Mouse (Mus musculus) ES-Bruce4 (cell line): ENCODE measurements around the gene Rundc3a. TPM values are rescaled to one million over a fixed set of nuclear protein-coding genes. Genes with fewer than 3 reads are reported as not detected.

Experiments
- H3K27ac ChIP-seq: 2 replicates; pipeline ENCODE4 v1.5.1; 2012; ENCODE audit warnings: low read length, inconsistent platforms; ENCODE audit not compliant: insufficient read depth
- H3K27me3 ChIP-seq: 2 replicates; pipeline ENCODE4 v1.6.1; 2012; ENCODE audit warnings: mild to moderate bottlenecking, low read length, inconsistent platforms; ENCODE audit not compliant: control insufficient read depth, poor library complexity, insufficient read depth, severe bottlenecking
- H3K36me3 ChIP-seq: 2 replicates; pipeline ENCODE4 v1.6.1; 2012; ENCODE audit warnings: inconsistent platforms, mild to moderate bottlenecking, low read length, moderate library complexity; ENCODE audit not compliant: control insufficient read depth, poor library complexity, insufficient read depth, severe bottlenecking
- H3K4me1 ChIP-seq: one replicate; pipeline ENCODE4 v1.8.1; 2011; ENCODE audit warnings: low read length; ENCODE audit not compliant: control insufficient read depth, insufficient read depth
- H3K4me3 ChIP-seq: 2 replicates; pipeline ENCODE4 v1.5.1; 2011; ENCODE audit warnings: low read depth, mild to moderate bottlenecking, low read length
- H3K9ac ChIP-seq: 2 replicates; pipeline ENCODE4 v1.6.1; 2012; ENCODE audit warnings: low read depth, mild to moderate bottlenecking, inconsistent platforms; ENCODE audit not compliant: poor library complexity, severe bottlenecking
- H3K9me3 ChIP-seq: replicated peaks from 2 replicates; pipeline ENCODE4 v1.6.1; 2012; ENCODE audit warnings: mild to moderate bottlenecking, low read length, inconsistent platforms; ENCODE audit not compliant: control insufficient read depth, poor library complexity, insufficient read depth, severe bottlenecking
- CTCF ChIP-seq: IDR thresholded peaks from one replicate; pipeline ENCODE4 v1.8.1; 2011; ENCODE audit warnings: low read depth, low read length
- EP300 ChIP-seq: IDR thresholded peaks from 2 replicates; pipeline ENCODE4 v1.6.1; 2011; ENCODE audit warnings: low read depth, low read length; ENCODE audit not compliant: insufficient read depth
- POLR2A ChIP-seq: IDR thresholded peaks from one replicate; pipeline ENCODE4 v1.8.1; 2011; ENCODE audit warnings: low read length; ENCODE audit not compliant: insufficient read depth
- polyA plus RNA-seq: library from polyadenylated mRNA; stranded (reverse); fragments of >200 nt; gene quantifications from 2 replicates; pipeline ENCODE4 v1.2.4, GENCODE M21; 2011; ENCODE audit warnings: low read depth; ENCODE audit not compliant: missing spikeins, insufficient read depth, insufficient read length

Gene Rundc3a
- polyA plus RNA-seq, 1 experiment = 7.0 TPM

GRCm38 (mm10) chr11:102444781-102445180 is 51.6 kb downstream of the Rundc3a start:
- no peaks in the 10 kb centered on the region for H3K9me3 ChIP-seq
- no peak for TF ChIP-seq POLR2A
- TF ChIP-seq EP300 = no peak
- TF ChIP-seq CTCF = no peak
- H3K27me3 ChIP-seq = peaks cover 3% of the 10 kb centered on the region; the same call in 1 of the 2 replicates
- H3K4me3 ChIP-seq = no peak overlapping the region
- H3K4me1 ChIP-seq = peaks cover 2% of the 10 kb centered on the region
- no peaks in the 10 kb centered on the region for H3K36me3 ChIP-seq
- H3K27ac ChIP-seq = no peak overlapping the region
- H3K9ac ChIP-seq = no peak overlapping the region

GRCm38 (mm10) chr11:102445264-102445890 is 52.2 kb downstream of the Rundc3a start:
- TF ChIP-seq EP300 (no peak), POLR2A (no peak), CTCF (no peak)
- H3K9me3 ChIP-seq = no peaks in the 10 kb centered on the region
- no peak overlapping the region for H3K9ac ChIP-seq
- H3K4me1 ChIP-seq = peaks cover 2% of the 10 kb centered on the region
- H3K27ac ChIP-seq = no peak overlapping the region
- no peak overlapping the region for H3K4me3 ChIP-seq
- peaks cover 3% of the 10 kb centered on the region; the same call in 1 of the 2 replicates for H3K27me3 ChIP-seq
- H3K36me3 ChIP-seq = no peaks in the 10 kb centered on the region

GRCm38 (mm10) chr11:102445891-102446361 is 52.7 kb downstream of the Rundc3a start:
- no peak overlapping the region for H3K4me3 ChIP-seq
- no peak overlapping the region for H3K9ac ChIP-seq
- peaks cover 3% of the 10 kb centered on the region; the same call in 1 of the 2 replicates for H3K27me3 ChIP-seq
- no peak for TF ChIP-seq EP300
- no peaks in the 10 kb centered on the region for H3K9me3 ChIP-seq
- H3K27ac ChIP-seq = no peak overlapping the region
- H3K36me3 ChIP-seq = no peaks in the 10 kb centered on the region
- peaks cover 2% of the 10 kb centered on the region for H3K4me1 ChIP-seq

- Histone ChIP-seq H3K4me1 (peaks cover 2% of the 10 kb centered on the region), H3K27ac (no peak overlapping the region), H3K36me3 (no peaks in the 10 kb centered on the region), H3K27me3 (peaks cover 3% of the 10 kb centered on the region; the same call in 1 of the 2 replicates), H3K4me3 (peak overlapping the region; percentile 88), H3K9ac (peak overlapping the region; percentile 90), H3K9me3 (no peaks in the 10 kb centered on the region)
- TF ChIP-seq POLR2A (no peak), CTCF (no peak), EP300 (no peak)
Observed at GRCm38 (mm10) chr11:102446581-102447461, 53.6 kb downstream of the Rundc3a start.

- H3K27me3 ChIP-seq = peaks cover 3% of the 10 kb centered on the region; the same call in 1 of the 2 replicates
- TF ChIP-seq CTCF = peak; percentile 60
- no peak for TF ChIP-seq POLR2A
- no peak for TF ChIP-seq EP300
- H3K9me3 ChIP-seq = no peaks in the 10 kb centered on the region
- no peak within 1 kb of the TSS for H3K27ac ChIP-seq
- peaks cover 2% of the 10 kb centered on the region for H3K4me1 ChIP-seq
- peak within 1 kb of the TSS; percentile 90 for H3K9ac ChIP-seq
- peak within 1 kb of the TSS; percentile 88 for H3K4me3 ChIP-seq
- no peaks in the 10 kb centered on the region for H3K36me3 ChIP-seq
Observed at GRCm38 (mm10) chr11:102447497-102447896, 54.3 kb downstream of the Rundc3a start, which contains the start of gene Fam171a2. Gene Fam171a2, minus strand, starts transcription at chr11:102447682.
